Mouse (Mus musculus): Measurements from ENCODE around the gene Cdon. TPM values are rescaled to one million over a fixed set of nuclear protein-coding genes. Genes with fewer than 3 reads are reported as not detected.

Gene Cdon
- 5.1 to 8.5 TPM (median 6.4 TPM) in 4 replicates for total RNA-seq (2023)

GRCm38 (mm10) chr9:35420805-35421719 lies at the start of gene Cdon:
Cdon (plus strand) TSS chr9:35421128.

GRCm38 (mm10) chr9:35518169-35518568 lies 97.2 kb downstream of the Cdon start, which contains the start of gene Gm1113:
Gm1113 (minus strand) TSS chr9:35518269.

Other genes with a start within 250 kb of the Cdon start
- 35.4 to 37.3 TPM (median 35.6 TPM) in 4 replicates for gene Dcps, start 245.1 kb upstream of the Cdon start, total RNA-seq (2023)
- 98.3 to 120 TPM (median 101 TPM) in 4 replicates for gene Srpr, start 221.0 kb upstream of the Cdon start, total RNA-seq (2023)
- gene Tirap, start 220.8 kb upstream of the Cdon start, total RNA-seq (2023), result 10.5 to 11.9 TPM (median 11.6 TPM) in 4 replicates
- 30.5 to 37.8 TPM (median 35.8 TPM) in 4 replicates for gene Foxred1, start 210.1 kb upstream of the Cdon start, total RNA-seq (2023)
- gene Fam118b, start 153.3 kb upstream of the Cdon start, total RNA-seq (2023), result 18.0 to 26.5 TPM (median 22.5 TPM) in 4 replicates
- gene Rpusd4, start 153.3 kb upstream of the Cdon start, total RNA-seq (2023), result 26.0 to 30.3 TPM (median 27.1 TPM) in 4 replicates
- not detected in 4 replicates for gene Gm1113, start 97.1 kb downstream of the Cdon start, total RNA-seq (2023)
- 2.5 to 3.3 TPM (median 2.8 TPM) in 4 replicates for gene Ddx25, start 137.4 kb downstream of the Cdon start, total RNA-seq (2023)
- gene Pus3, start 137.5 kb downstream of the Cdon start, total RNA-seq (2023), result 22.0 to 25.8 TPM (median 24.4 TPM) in 4 replicates
- gene Pate2, start 149.2 kb downstream of the Cdon start, total RNA-seq (2023), result not detected in 4 replicates
- gene Hyls1, start 149.3 kb downstream of the Cdon start, total RNA-seq (2023), result 13.4 to 16.5 TPM (median 15.3 TPM) in 4 replicates
- not detected in 4 replicates for gene Pate4, start 190.8 kb downstream of the Cdon start, total RNA-seq (2023)
- not detected in 4 replicates for gene Pate3, start 227.1 kb downstream of the Cdon start, total RNA-seq (2023)

Data from B cell, adult 62 days (primary cell).